ENCODE assay signal across 13 mouse cellular contexts in genomic region chr7:135389039-135389438, GRCm38 (mm10). TPM values are rescaled to one million over a fixed set of nuclear protein-coding genes. Genes with fewer than 3 reads are reported as not detected.
A peak's percentile ranks its signal among the peaks of the same experiment; 100 is the strongest.
DNase-seq lines count a peak whose midpoint lies in the region; ATAC-seq and TF ChIP-seq lines count a peak whose summit lies in the region.
"Had no signal": no experiment of that assay in that cellular context is flagged by ENCODE, and none has a peak within 500 bp of the region (broad histone marks: within the 10 kb centered on the region; RNA-seq: fewer than 3 reads in every experiment).

No protein-coding gene starts in this region.

- peaks cover 2% of the 10 kb centered on the region; the same call in 1 of the 2 replicates for H3K9me3 ChIP-seq in kidney, embryonic 15.5 days (replicated peaks)
- H3K9me3 ChIP-seq in hindbrain, embryonic 12.5 days (replicated peaks), result no peaks in the 10 kb centered on the region

- H3K4me2 ChIP-seq in kidney, embryonic 15.5 days, result no peak overlapping the region
- H3K4me2 ChIP-seq in hindbrain, embryonic 12.5 days (replicated peaks), result no peak overlapping the region

- no peak for ATAC-seq in kidney, embryonic 15.5 days (replicated peaks; ENCODE audit: low FRiP score)
- no peak for ATAC-seq in Patski
- no peak for ATAC-seq in hindbrain, embryonic 12.5 days (ENCODE audit: low FRiP score)
- ATAC-seq: hindbrain, embryonic 16.5 days had no signal

- H3K4me1 ChIP-seq in kidney, adult 2 months (ENCODE audit: control insufficient read depth, insufficient read depth, low read length), result no peaks in the 10 kb centered on the region
- H3K4me1 ChIP-seq in kidney, embryonic 15.5 days, result no peaks in the 10 kb centered on the region
- H3K4me1 ChIP-seq in hindbrain, embryonic 12.5 days, result peaks cover 6% of the 10 kb centered on the region; the same call in 1 of the 2 replicates

- CTCF ChIA-PET in Patski (lab: Charles Lee), result interaction anchor here (0.6 to 2.8 kb wide), 14 partner anchors 10 to 729 kb away, joined by 3 to 11 read pairs (median 3); no protein-coding TSS in a partner anchor

- TF ChIP-seq POLR2A in kidney, adult 2 months (IDR thresholded peaks at IDR 0.05; ENCODE audit: low read depth, low read length), result no peak

- no peak overlapping the region for H3K27ac ChIP-seq in kidney, adult 2 months (ENCODE audit: insufficient read depth, low read depth, low read length)
- H3K27ac ChIP-seq in kidney, embryonic 15.5 days, result no peak overlapping the region
- H3K27ac ChIP-seq in hindbrain, embryonic 12.5 days, result no peak overlapping the region

- peak; percentile 33 to 39 for DNase-seq in cerebellum, postnatal 14 days
- no peak for DNase-seq in cerebellum, adult 8-10 months
- DNase-seq in kidney, adult 2 months, result peak; percentile 14
- DNase-seq in 3T3-L1 (ENCODE audit: low read depth, low spot score) (peak; percentile 46), Patski (ENCODE audit: low read depth, low spot score) (no peak)
- no peak for DNase-seq in urinary bladder, postnatal 4 days (ENCODE audit: low spot score in 2 of 2)
- DNase-seq: lung, adult 2 months; right cerebral cortex, postnatal 25 days had no signal

- TF ChIP-seq CTCF in kidney, adult 2 months (conservative IDR thresholded peaks at IDR 0.05; ENCODE audit: insufficient read depth, insufficient read length, low read depth, low read length), result peak; percentile 26; the same call in 1 of the 2 replicates
- TF ChIP-seq CTCF in Patski (IDR thresholded peaks at IDR 0.05), result peak; percentile 72

- H3K27me3 ChIP-seq in kidney, adult 2 months (replicated peaks; ENCODE audit: control insufficient read depth, insufficient read depth, low read length), result no peaks in the 10 kb centered on the region
- H3K27me3 ChIP-seq in kidney, embryonic 15.5 days, result 0 out of 2 replicates have a peak, but pooled peaks cover 1% of the 10 kb centered on the region
- peaks cover 11% of the 10 kb centered on the region for H3K27me3 ChIP-seq in Patski
- peaks cover 4% of the 10 kb centered on the region; the same call in 1 of the 2 replicates for H3K27me3 ChIP-seq in hindbrain, embryonic 12.5 days

- POLR2A ChIA-PET in Patski (lab: Charles Lee), result interaction anchor here (0.7 kb wide), 1 partner anchor 762 kb away, joined by 4 read pairs; no protein-coding TSS in a partner anchor

- in situ Hi-C loops in Patski (cut with MboI; ENCODE audit: low pct_unique_long_range_greater_than_20kb), result loop anchor here (10.0 kb wide), 1 partner anchor 294 kb away; no protein-coding TSS in a partner anchor

- no peak overlapping the region for H3K9ac ChIP-seq in kidney, embryonic 15.5 days
- no peak overlapping the region for H3K9ac ChIP-seq in hindbrain, embryonic 12.5 days

- H3K4me3 ChIP-seq in kidney, adult 2 months (ENCODE audit: insufficient read depth, low read depth, low read length), result no peak overlapping the region
- H3K4me3 ChIP-seq in kidney, embryonic 15.5 days (replicated peaks), result no peak overlapping the region
- H3K4me3 ChIP-seq in hindbrain, embryonic 12.5 days, result no peak overlapping the region
- H3K4me3 ChIP-seq: myocyte had no signal

- WGBS in kidney, adult 2 months, result 65% methylated on average over 3 of the region's 3 CpGs
- WGBS in kidney, embryonic 15.5 days, result 65% methylated on average over 3 of the region's 3 CpGs
- 67% methylated on average over 3 of the region's 3 CpGs for WGBS in hindbrain, embryonic 12.5 days

- H3K36me3 ChIP-seq in kidney, adult 2 months (ENCODE audit: control insufficient read depth, insufficient read depth, low read length), result no peaks in the 10 kb centered on the region
- no peaks in the 10 kb centered on the region for H3K36me3 ChIP-seq in kidney, embryonic 15.5 days
- H3K36me3 ChIP-seq in hindbrain, embryonic 12.5 days, result no peaks in the 10 kb centered on the region

RNA-seq across cellular contexts. Expression of gene Foxi2, which starts 21.1 kb away (rescaled TPM):
- polyA plus RNA-seq in kidney, adult 2 months (2012; rRNA removed), result not detected in 2 replicates
- not detected in 2 replicates for polyA plus RNA-seq in kidney, embryonic 15.5 days (2015; fragmentation: Nextera tagmentation; extraction: Ambion mirVana)
- polyA plus RNA-seq in Patski (2021), result not detected
- 0.10 TPM in 1 of 2 replicates, not detected in the other for polyA plus RNA-seq in hindbrain, embryonic 12.5 days (2016; fragmentation: Nextera tagmentation; extraction: Ambion mirVana)
- polyA plus RNA-seq: lung, adult 2 months; myocyte; testis, adult 2 months had no signal

Comparison
In these comparisons a context has a peak if more than half of its experiments do, and no peak if none do; other contexts are left out.
1. DNase-seq: peak in cerebellum, postnatal 14 days (2 of 2), kidney, adult 2 months (single experiment) and 3T3-L1 (single experiment); none in cerebellum, adult 8-10 months (single experiment), Patski (single experiment) and urinary bladder, postnatal 4 days (0 of 2).